Mouse (Mus musculus) forebrain, embryonic 15.5 days (tissue): ENCODE data around the gene Trim54. TPM values are rescaled to one million over a fixed set of nuclear protein-coding genes. Genes with fewer than 3 reads are reported as not detected.

ENCODE experiments used
- ATAC-seq: fragments of 200-750 bp; cut with Nextera tagmentation; replicated peaks from 2 replicates; pipeline ENCODE4 v1.8.0; 2017; ENCODE audit warnings: mild to moderate bottlenecking, moderate TSS enrichment, moderate library complexity
- H3K27ac ChIP-seq: fragments of 300-500 bp; sonication (generic); replicated peaks from 2 replicates; pipeline ENCODE4 v1.5.1; 2015; ENCODE audit warnings: mild to moderate bottlenecking, inconsistent platforms
- H3K27me3 ChIP-seq: fragments of 300-500 bp; sonication (generic); 2 replicates; pipeline ENCODE4 v1.6.1; 2015; ENCODE audit warnings: inconsistent platforms
- H3K36me3 ChIP-seq: fragments of 300-500 bp; sonication (generic); 2 replicates; pipeline ENCODE4 v1.6.1; 2015; ENCODE audit warnings: mild to moderate bottlenecking, inconsistent platforms
- H3K4me1 ChIP-seq: fragments of 300-500 bp; sonication (generic); 2 replicates; pipeline ENCODE4 v1.6.1; 2015; ENCODE audit warnings: inconsistent platforms
- H3K4me2 ChIP-seq: fragments of 300-500 bp; sonication (generic); replicated peaks from 2 replicates; pipeline ENCODE4 v1.6.1; 2015; ENCODE audit warnings: mild to moderate bottlenecking, inconsistent platforms
- H3K4me3 ChIP-seq: fragments of 300-500 bp; sonication (generic); 2 replicates; pipeline ENCODE4 v1.5.1; 2015; ENCODE audit warnings: mild to moderate bottlenecking, inconsistent platforms
- H3K9ac ChIP-seq: fragments of 300-500 bp; sonication (generic); replicated peaks from 2 replicates; pipeline ENCODE4 v1.6.1; 2015; ENCODE audit warnings: mild to moderate bottlenecking, inconsistent platforms
- H3K9me3 ChIP-seq: fragments of 300-500 bp; sonication (generic); 2 replicates; pipeline ENCODE4 v1.6.1; 2016; ENCODE audit warnings: inconsistent platforms
- WGBS: fragments of 180-500 bp; shearing (Covaris S2); methylation state at CpG from one replicate; pipeline ENCODE4 v1.1.7; 2015; ENCODE audit warnings: mixed read lengths; 5-methylcytosine and 5-hydroxymethylcytosine counted together
- polyA plus RNA-seq: library from polyadenylated mRNA; unstranded; fragments of >200 nt; fragmentation: Nextera tagmentation; extraction: Ambion mirVana; gene quantifications from 2 replicates; pipeline ENCODE4 v1.2.1, GENCODE M21; 2015

Trim54 gene
- polyA plus RNA-seq, 1 experiment from 2014 or later, result not detected

DNA sequence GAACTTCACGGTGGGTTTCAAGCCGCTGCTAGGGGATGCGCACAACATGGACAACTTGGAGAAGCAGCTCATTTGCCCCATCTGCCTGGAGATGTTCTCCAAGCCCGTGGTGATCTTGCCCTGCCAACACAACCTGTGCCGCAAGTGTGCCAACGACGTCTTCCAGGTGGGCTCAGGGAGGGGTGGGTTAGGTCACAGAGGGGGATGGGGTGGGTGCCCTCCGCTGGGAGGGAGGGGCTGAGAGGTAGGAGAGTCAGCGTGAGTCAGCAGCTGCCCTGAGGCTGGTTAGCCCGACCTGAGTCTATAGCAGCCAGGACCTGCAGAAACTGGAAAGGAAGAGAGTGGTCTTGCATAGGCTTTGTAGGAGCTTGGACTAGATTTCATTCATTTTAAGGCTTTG lies 400 bp downstream of the Trim54 start:
- WGBS, result 33% methylated on average over 10 of the region's 10 CpGs
- no peak overlapping the region for H3K9ac ChIP-seq
- H3K27ac ChIP-seq, result no peak overlapping the region
- H3K4me3 ChIP-seq, result no peak overlapping the region
- no peak for ATAC-seq
- no peaks in the 10 kb centered on the region for H3K27me3 ChIP-seq
- H3K36me3 ChIP-seq, result no peaks in the 10 kb centered on the region
- H3K9me3 ChIP-seq, result no peaks in the 10 kb centered on the region
- no peaks in the 10 kb centered on the region for H3K4me1 ChIP-seq
- no peak overlapping the region for H3K4me2 ChIP-seq

- Histone ChIP-seq H3K9ac (no peak overlapping the region), H3K9me3 (no peaks in the 10 kb centered on the region), H3K27ac (no peak overlapping the region), H3K4me3 (no peak overlapping the region), H3K27me3 (no peaks in the 10 kb centered on the region), H3K4me1 (no peaks in the 10 kb centered on the region), H3K36me3 (no peaks in the 10 kb centered on the region), H3K4me2 (no peak overlapping the region)
- no peak for ATAC-seq
- 89% methylated on average over 8 of the region's 8 CpGs for WGBS
Observed at GRCm38 (mm10) chr5:31121111-31121510, 4.6 kb downstream of the Trim54 start.

- Histone ChIP-seq H3K27ac (no peak overlapping the region), H3K27me3 (no peaks in the 10 kb centered on the region), H3K9ac (no peak overlapping the region), H3K36me3 (no peaks in the 10 kb centered on the region), H3K4me3 (no peak overlapping the region), H3K9me3 (no peaks in the 10 kb centered on the region), H3K4me2 (no peak overlapping the region), H3K4me1 (no peaks in the 10 kb centered on the region)
- 44% methylated on average over 2 of the region's 2 CpGs for WGBS
- ATAC-seq, result no peak
Observed at GRCm38 (mm10) chr5:31123481-31123880, 7.0 kb downstream of the Trim54 start.

DNA sequence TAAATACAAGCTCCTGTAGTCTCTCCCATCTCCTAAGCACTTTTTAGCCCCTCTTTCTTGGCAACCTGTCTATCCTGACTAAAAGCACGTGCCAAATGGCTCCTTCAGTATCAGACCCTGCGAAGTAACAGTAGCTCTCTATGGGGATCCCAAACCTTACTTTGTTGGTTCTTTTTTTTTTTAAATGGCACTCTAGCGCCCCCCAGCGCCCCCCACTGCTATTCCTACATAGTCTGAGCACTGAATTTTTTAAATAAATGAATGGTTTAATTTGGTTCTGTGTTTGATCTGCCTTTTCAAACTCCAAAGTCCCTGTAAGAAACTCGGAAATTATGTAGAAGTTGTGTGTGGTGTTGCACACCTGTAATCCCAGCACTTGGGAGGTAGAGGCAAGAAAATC lies 9.5 kb downstream of the Trim54 start:
- H3K36me3 ChIP-seq, result no peaks in the 10 kb centered on the region
- no peaks in the 10 kb centered on the region for H3K27me3 ChIP-seq
- H3K4me2 ChIP-seq, result no peak overlapping the region
- ATAC-seq, result no peak
- no peaks in the 10 kb centered on the region for H3K4me1 ChIP-seq
- 41% methylated on average over 5 of the region's 5 CpGs for WGBS
- H3K9me3 ChIP-seq, result no peaks in the 10 kb centered on the region
- no peak overlapping the region for H3K9ac ChIP-seq
- H3K27ac ChIP-seq, result no peak overlapping the region
- H3K4me3 ChIP-seq, result no peak overlapping the region

- H3K27me3 ChIP-seq, result peaks cover 60% of the 10 kb centered on the region
- WGBS, result under 1% methylated on average over 33 of the region's 33 CpGs
- H3K4me1 ChIP-seq, result peaks cover 21% of the 10 kb centered on the region
- H3K27ac ChIP-seq, result no peak overlapping the region
- peak overlapping the region; percentile 46 for H3K4me2 ChIP-seq
- peak overlapping the region; percentile 30 for H3K4me3 ChIP-seq
- no peaks in the 10 kb centered on the region for H3K9me3 ChIP-seq
- H3K36me3 ChIP-seq, result 0 out of 2 replicates have a peak, but pooled peaks cover 3% of the 10 kb centered on the region
- H3K9ac ChIP-seq, result no peak overlapping the region
- no peak for ATAC-seq
Observed at GRCm38 (mm10) chr5:31136730-31137424, 20.4 kb downstream of the Trim54 start.

DNA sequence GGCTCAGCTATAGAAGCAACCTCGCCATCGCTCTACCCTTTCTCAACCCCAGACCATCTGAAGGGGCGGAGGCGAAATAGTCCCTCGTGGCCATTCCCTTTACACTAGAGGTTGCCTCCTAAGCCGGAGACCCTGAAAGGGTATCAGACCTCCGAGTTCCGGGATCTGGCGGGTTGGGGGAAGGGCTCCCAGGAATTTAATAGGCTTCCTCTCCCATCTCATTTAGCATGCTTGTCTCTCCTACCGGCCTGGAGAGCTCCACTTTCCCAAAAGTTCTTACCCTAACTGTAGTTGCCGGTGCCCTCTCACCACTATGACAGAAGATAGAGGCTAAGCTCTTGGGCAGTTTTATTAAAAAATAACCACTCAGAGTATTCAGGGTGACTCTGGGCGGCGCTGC lies 21.1 kb downstream of the Trim54 start:
- Histone ChIP-seq H3K4me2 (peak overlapping the region; percentile 46), H3K9ac (no peak overlapping the region), H3K27ac (no peak overlapping the region), H3K4me1 (peaks cover 21% of the 10 kb centered on the region), H3K36me3 (0 out of 2 replicates have a peak, but pooled peaks cover 3% of the 10 kb centered on the region), H3K27me3 (peaks cover 60% of the 10 kb centered on the region), H3K4me3 (peak overlapping the region; percentile 30), H3K9me3 (no peaks in the 10 kb centered on the region)
- ATAC-seq, result no peak
- WGBS, result under 1% methylated on average over 13 of the region's 13 CpGs

GRCm38 (mm10) chr5:31138241-31138967 lies 21.9 kb downstream of the Trim54 start, which contains the start of gene Ucn:
Ucn (minus strand) TSS chr5:31138829.
- peak within 1 kb of the TSS; percentile 30 for H3K4me3 ChIP-seq
- H3K9me3 ChIP-seq, result no peaks in the 10 kb centered on the region
- H3K27ac ChIP-seq, result no peak within 1 kb of the TSS
- H3K36me3 ChIP-seq, result 0 out of 2 replicates have a peak, but pooled peaks cover 3% of the 10 kb centered on the region
- peak within 1 kb of the TSS; percentile 46 for H3K4me2 ChIP-seq
- 0 out of 2 replicates have a peak within 1 kb of the TSS, but pooled peaks have one; percentile 1 for H3K9ac ChIP-seq
- 1% methylated on average over 52 of the region's 52 CpGs for WGBS
- H3K27me3 ChIP-seq, result peaks cover 60% of the 10 kb centered on the region
- H3K4me1 ChIP-seq, result peaks cover 21% of the 10 kb centered on the region
- no peak for ATAC-seq

DNA sequence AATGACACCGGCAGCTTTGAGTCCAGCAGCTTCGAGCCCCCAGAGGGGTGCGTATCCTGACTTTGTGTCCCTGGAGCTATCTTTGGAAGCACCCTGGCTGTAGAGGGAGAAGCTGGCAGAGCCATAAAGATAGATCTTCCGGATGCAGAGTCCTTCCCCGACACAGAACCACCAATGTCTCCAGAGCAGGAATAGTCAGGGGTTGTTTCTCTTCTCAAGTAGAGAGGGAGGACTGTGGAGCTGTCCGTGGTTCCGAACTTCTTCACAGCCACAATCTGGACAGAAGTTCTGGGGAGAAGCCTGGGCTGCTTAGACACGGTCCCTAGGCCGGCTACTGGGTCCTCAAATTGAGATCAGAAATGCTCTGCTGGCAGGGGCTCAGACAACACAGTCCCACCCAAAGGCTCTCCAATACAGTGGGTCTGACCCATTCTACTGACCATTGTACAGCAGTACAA lies 22.5 kb downstream of the Trim54 start:
- Histone ChIP-seq H3K27ac (no peak overlapping the region), H3K9ac (no peak overlapping the region), H3K27me3 (peaks cover 55% of the 10 kb centered on the region), H3K36me3 (0 out of 2 replicates have a peak, but pooled peaks cover 3% of the 10 kb centered on the region), H3K9me3 (no peaks in the 10 kb centered on the region), H3K4me2 (0 out of 2 replicates have a peak overlapping the region, but pooled peaks have one; percentile 46), H3K4me3 (no peak overlapping the region; the same call in 1 of the 2 replicates), H3K4me1 (peaks cover 21% of the 10 kb centered on the region)
- no peak for ATAC-seq
- WGBS, result 18% methylated on average over 9 of the region's 9 CpGs

DNA sequence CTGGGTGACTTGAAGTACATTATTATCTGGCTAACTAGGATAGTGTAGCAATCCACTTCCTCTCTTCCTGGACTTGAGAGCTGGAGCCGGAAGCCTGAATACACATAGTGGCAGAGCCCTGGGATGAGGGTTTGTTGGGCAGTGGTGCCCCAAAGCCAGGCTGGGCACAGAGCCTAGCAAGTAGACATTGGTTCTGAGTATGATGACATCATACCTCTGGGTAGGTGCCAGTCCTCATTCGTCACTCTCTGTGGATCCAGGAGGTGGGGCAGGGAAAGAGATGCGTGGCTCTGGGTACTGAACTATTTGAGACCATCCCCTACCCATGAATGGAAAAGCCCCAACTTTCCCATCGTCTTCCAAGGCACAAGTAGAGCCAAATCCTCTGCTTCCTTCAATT lies 33.3 kb downstream of the Trim54 start:
- H3K36me3 ChIP-seq, result peaks cover 1% of the 10 kb centered on the region; the same call in 1 of the 2 replicates
- no peaks in the 10 kb centered on the region for H3K27me3 ChIP-seq
- H3K27ac ChIP-seq, result no peak overlapping the region
- WGBS, result 70% methylated on average over 4 of the region's 4 CpGs
- no peak for ATAC-seq
- H3K4me1 ChIP-seq, result peaks cover 12% of the 10 kb centered on the region
- no peak overlapping the region for H3K9ac ChIP-seq
- no peak overlapping the region for H3K4me3 ChIP-seq
- no peak overlapping the region for H3K4me2 ChIP-seq
- H3K9me3 ChIP-seq, result no peaks in the 10 kb centered on the region

GRCm38 (mm10) chr5:31151746-31152145 lies 35.2 kb downstream of the Trim54 start:
- ATAC-seq, result no peak
- H3K36me3 ChIP-seq, result peaks cover 9% of the 10 kb centered on the region
- H3K4me1 ChIP-seq, result peaks cover 15% of the 10 kb centered on the region
- no peaks in the 10 kb centered on the region for H3K9me3 ChIP-seq
- H3K27ac ChIP-seq, result no peak overlapping the region
- H3K4me2 ChIP-seq, result no peak overlapping the region
- H3K9ac ChIP-seq, result no peak overlapping the region
- 83% methylated on average over 3 of the region's 3 CpGs for WGBS
- H3K4me3 ChIP-seq, result no peak overlapping the region
- no peaks in the 10 kb centered on the region for H3K27me3 ChIP-seq

- Histone ChIP-seq H3K4me3 (peak overlapping the region; percentile 81), H3K4me2 (peak overlapping the region; percentile 80), H3K36me3 (peaks cover 28% of the 10 kb centered on the region), H3K4me1 (peaks cover 15% of the 10 kb centered on the region), H3K27me3 (no peaks in the 10 kb centered on the region), H3K9me3 (no peaks in the 10 kb centered on the region), H3K9ac (peak overlapping the region; percentile 81), H3K27ac (peak overlapping the region; percentile 77)
- 35% methylated on average over 6 of the region's 6 CpGs for WGBS
- ATAC-seq, result peak; percentile 47
Observed at GRCm38 (mm10) chr5:31153516-31154151, 37.1 kb downstream of the Trim54 start.

- peak within 1 kb of the TSS; percentile 81 for H3K9ac ChIP-seq
- peaks cover 15% of the 10 kb centered on the region for H3K4me1 ChIP-seq
- peak within 1 kb of the TSS; percentile 77 for H3K27ac ChIP-seq
- no peaks in the 10 kb centered on the region for H3K27me3 ChIP-seq
- peak within 1 kb of the TSS; percentile 81 for H3K4me3 ChIP-seq
- H3K4me2 ChIP-seq, result peak within 1 kb of the TSS; percentile 80
- H3K36me3 ChIP-seq, result peaks cover 32% of the 10 kb centered on the region
- ATAC-seq, result peak; percentile 94
- no peaks in the 10 kb centered on the region for H3K9me3 ChIP-seq
- WGBS, result under 1% methylated on average over 19 of the region's 19 CpGs
Observed at GRCm38 (mm10) chr5:31154152-31154553, 37.6 kb downstream of the Trim54 start, which contains the start of gene Mpv17. Mpv17 (minus strand) TSS chr5:31154251.
